Mouse (Mus musculus) colon, adult 2 months (tissue): Measurements from ENCODE around the gene Smim13. TPM values are rescaled to one million over a fixed set of nuclear protein-coding genes. Genes with fewer than 3 reads are reported as not detected.

Experiments used
- polyA plus RNA-seq: library from polyadenylated mRNA; depleted of rRNA; stranded (reverse); fragments of >200 nt; gene quantifications from 2 replicates; pipeline ENCODE4 v1.2.3, GENCODE M21; 2012; rRNA removed

Gene Smim13
- 3.7 TPM in 2 replicates for polyA plus RNA-seq

DNA sequence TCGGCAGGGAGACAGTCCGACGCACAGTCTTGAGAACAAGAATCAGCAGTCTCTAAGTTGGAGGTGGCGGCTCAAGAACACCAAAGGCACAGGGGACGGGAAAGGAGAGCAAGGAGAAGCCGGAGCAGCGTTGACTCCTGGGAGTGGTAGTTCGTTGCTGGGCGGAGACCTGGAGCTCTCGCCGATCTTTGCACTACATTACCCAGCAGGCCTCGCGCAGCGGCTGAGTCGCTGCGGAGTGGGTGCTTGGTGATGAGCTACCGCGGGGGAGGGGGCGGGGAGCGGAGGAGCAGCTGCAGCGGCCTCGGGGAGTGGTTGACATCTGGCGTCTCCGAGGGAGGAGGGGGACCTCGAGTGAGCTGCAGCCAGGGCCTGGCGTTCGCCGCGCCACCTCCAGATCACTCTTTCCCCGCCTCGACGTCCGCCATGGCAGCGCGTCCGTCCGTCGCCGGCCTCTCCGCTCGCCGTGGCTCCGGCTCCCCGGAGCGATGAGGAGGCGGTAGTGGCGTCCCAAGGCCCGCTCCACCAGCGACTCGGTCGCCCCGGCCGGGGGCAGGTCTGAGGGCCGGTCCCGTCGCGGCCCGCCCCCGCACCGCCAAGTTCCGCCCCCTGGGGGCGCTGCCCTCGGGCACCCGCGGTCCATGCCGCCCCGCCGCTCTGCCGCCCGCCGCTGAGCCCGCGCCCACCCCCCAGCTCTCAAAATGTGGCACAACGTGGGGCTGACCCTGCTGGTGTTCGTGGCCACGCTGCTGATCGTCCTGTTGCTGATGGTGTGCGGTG, at the start of gene Smim13:
TSS of gene Smim13 (plus strand) at position 307 of the 780 bp plus-strand sequence.

DNA sequence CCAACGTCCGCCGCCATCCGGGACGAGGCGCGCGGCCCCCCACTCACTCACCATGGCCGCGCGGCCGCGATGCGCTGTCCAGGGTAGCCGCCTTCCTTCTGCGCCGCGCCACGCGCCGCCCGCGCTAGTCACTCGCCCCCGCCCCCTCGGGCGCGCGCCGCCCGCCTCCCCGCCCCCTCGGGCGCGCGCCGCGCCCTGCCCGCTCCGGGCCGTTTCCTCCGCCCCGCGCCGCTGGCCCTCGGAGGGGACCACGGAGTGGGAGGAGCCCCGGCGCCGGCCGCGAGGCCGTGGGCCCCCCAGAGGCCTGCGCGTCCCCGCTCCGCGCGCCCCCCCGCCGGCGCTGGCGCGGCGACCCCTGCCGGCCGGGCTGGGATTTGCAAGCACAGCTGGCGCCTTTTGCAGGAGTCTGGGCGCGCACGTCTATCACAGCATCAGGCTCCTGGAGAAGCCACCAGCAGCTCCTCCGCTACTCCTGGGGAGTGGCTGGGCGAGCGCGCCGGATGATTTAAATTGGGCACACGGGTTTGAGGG, 29.3 kb upstream of the Smim13 start, which contains the start of gene Elovl2:
TSS of gene Elovl2 (minus strand) at position 102 of the 531 bp plus-strand sequence.

DNA sequence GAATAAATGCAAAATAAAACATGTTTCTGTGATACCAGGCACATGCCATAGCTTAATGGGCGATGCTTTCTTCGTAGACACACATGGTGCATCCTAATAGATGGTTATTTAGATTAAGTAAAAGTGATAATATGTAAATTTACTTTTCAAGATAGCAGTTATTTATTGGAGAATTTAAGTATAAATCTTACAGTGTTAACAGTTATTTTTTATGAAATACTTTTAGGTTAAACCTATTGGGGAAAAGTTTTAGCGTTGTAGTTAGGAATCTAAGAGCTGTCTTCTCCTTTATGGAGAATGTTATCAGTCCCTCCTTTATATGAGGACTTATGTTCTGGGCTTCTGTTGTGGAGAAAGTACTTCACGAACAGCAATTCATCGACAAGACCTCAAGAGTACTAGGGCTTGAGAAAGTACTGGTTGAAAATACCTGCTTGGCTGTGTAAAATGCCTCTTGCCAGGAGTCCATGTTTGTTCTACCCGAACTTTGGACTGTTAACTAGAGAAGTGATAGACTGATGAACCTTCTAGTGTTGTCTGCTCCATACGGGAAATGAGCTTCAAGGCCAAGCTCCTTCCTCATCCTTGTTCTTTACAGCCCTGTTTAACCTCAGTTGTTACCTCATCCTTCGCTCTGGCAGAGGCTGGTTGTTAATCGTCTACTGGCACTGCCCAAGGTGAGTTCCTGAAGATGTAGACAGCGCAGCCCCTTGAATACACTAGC, 24.4 kb downstream of the Smim13 start, which contains the start of gene Gm17364:
TSS of gene Gm17364 (minus strand) at position 51 of the 724 bp plus-strand sequence.

Other genes starting within 250 kb of the Smim13 start
- 41.9 and 45.6 TPM in 2 replicates for gene Pak1ip1, start 248.8 kb upstream of the Smim13 start, polyA plus RNA-seq
- 90.8 and 126 TPM in 2 replicates for gene Tmem14c, start 233.6 kb upstream of the Smim13 start, polyA plus RNA-seq
- gene Mak, start 170.1 kb upstream of the Smim13 start, polyA plus RNA-seq: 0.06 TPM in 1 of 2 replicates, not detected in the other
- not detected in 2 replicates for gene Gcm2, start 138.8 kb upstream of the Smim13 start, polyA plus RNA-seq
- gene Sycp2l, start 135.5 kb upstream of the Smim13 start, polyA plus RNA-seq: not detected in 2 replicates
- 0.02 TPM in 1 of 2 replicates, not detected in the other for gene Elovl2, start 29.4 kb upstream of the Smim13 start, polyA plus RNA-seq
- not detected in 2 replicates for gene Gm17364, start 24.1 kb downstream of the Smim13 start, polyA plus RNA-seq
- gene Nedd9, start 237.5 kb downstream of the Smim13 start, polyA plus RNA-seq: 34.7 and 40.6 TPM in 2 replicates